Mouse (Mus musculus): ENCODE measurements around the gene Krtap17-1. TPM values are rescaled to one million over a fixed set of nuclear protein-coding genes. Genes with fewer than 3 reads are reported as not detected.

Krtap17-1 gene
- not detected for polyA plus RNA-seq (2017; shearing (Covaris generic))

GRCm38 (mm10) chr11:99993620-99994383 is at the start of gene Krtap17-1:
Krtap17-1 (minus strand) TSS chr11:99993994.

GRCm38 (mm10) chr11:100041454-100041853 is 47.7 kb upstream of the Krtap17-1 start, which contains the start of gene Krt34:
Krt34 (minus strand) TSS chr11:100041554.

GRCm38 (mm10) chr11:100029768-100030167 is 36.0 kb upstream of the Krtap17-1 start, which contains the start of gene Krt33b:
Krt33b (minus strand) TSS chr11:100029868.

GRCm38 (mm10) chr11:100016112-100016511 is 22.3 kb upstream of the Krtap17-1 start, which contains the start of gene Krt33a:
Krt33a (minus strand) TSS chr11:100016212.

GRCm38 (mm10) chr11:99986180-99986647 is 7.6 kb downstream of the Krtap17-1 start, which contains the start of gene Krtap16-1:
Krtap16-1 (minus strand) TSS chr11:99986597.

GRCm38 (mm10) chr11:99978953-99979352 is 14.8 kb downstream of the Krtap17-1 start, which contains the start of gene Krtap29-1:
Krtap29-1 (minus strand) TSS chr11:99979053.

GRCm38 (mm10) chr11:99948175-99948574 is 45.6 kb downstream of the Krtap17-1 start, which contains the start of gene Krtap9-5:
Krtap9-5 (plus strand) TSS chr11:99948475.

Other genes starting within 250 kb of the Krtap17-1 start
- gene Gm11595, start 221.1 kb downstream of the Krtap17-1 start, polyA plus RNA-seq (2017; shearing (Covaris generic)), result not detected
- not detected for gene Krtap4-8, start 213.3 kb downstream of the Krtap17-1 start, polyA plus RNA-seq (2017; shearing (Covaris generic))
- gene Krtap4-9, start 208.8 kb downstream of the Krtap17-1 start, polyA plus RNA-seq (2017; shearing (Covaris generic)), result not detected
- gene Gm11596, start 200.5 kb downstream of the Krtap17-1 start, polyA plus RNA-seq (2017; shearing (Covaris generic)), result not detected
- gene Gm11569, start 195.1 kb downstream of the Krtap17-1 start, polyA plus RNA-seq (2017; shearing (Covaris generic)), result not detected
- gene Gm11554, start 189.5 kb downstream of the Krtap17-1 start, polyA plus RNA-seq (2017; shearing (Covaris generic)), result not detected
- gene Krtap4-13, start 184.1 kb downstream of the Krtap17-1 start, polyA plus RNA-seq (2017; shearing (Covaris generic)), result not detected
- gene Gm11564, start 178.3 kb downstream of the Krtap17-1 start, polyA plus RNA-seq (2017; shearing (Covaris generic)), result not detected
- gene 2300003K06Rik, start 155.9 kb downstream of the Krtap17-1 start, polyA plus RNA-seq (2017; shearing (Covaris generic)), result not detected
- gene Krtap4-16, start 142.4 kb downstream of the Krtap17-1 start, polyA plus RNA-seq (2017; shearing (Covaris generic)), result not detected
- gene Gm11568, start 136.1 kb downstream of the Krtap17-1 start, polyA plus RNA-seq (2017; shearing (Covaris generic)), result not detected
- not detected for gene Gm11559, start 129.5 kb downstream of the Krtap17-1 start, polyA plus RNA-seq (2017; shearing (Covaris generic))
- not detected for gene Krtap9-1, start 120.6 kb downstream of the Krtap17-1 start, polyA plus RNA-seq (2017; shearing (Covaris generic))
- gene Gm11567, start 114.8 kb downstream of the Krtap17-1 start, polyA plus RNA-seq (2017; shearing (Covaris generic)), result not detected
- gene Krtap31-1, start 86.1 kb downstream of the Krtap17-1 start, polyA plus RNA-seq (2017; shearing (Covaris generic)), result not detected
- not detected for gene Gm11565, start 79.2 kb downstream of the Krtap17-1 start, polyA plus RNA-seq (2017; shearing (Covaris generic))
- gene Krtap31-2, start 57.7 kb downstream of the Krtap17-1 start, polyA plus RNA-seq (2017; shearing (Covaris generic)), result not detected
- gene Krtap9-5, start 45.5 kb downstream of the Krtap17-1 start, polyA plus RNA-seq (2017; shearing (Covaris generic)), result 0.60 TPM
- not detected for gene Krtap29-1, start 14.9 kb downstream of the Krtap17-1 start, polyA plus RNA-seq (2017; shearing (Covaris generic))
- gene Krtap16-1, start 7.4 kb downstream of the Krtap17-1 start, polyA plus RNA-seq (2017; shearing (Covaris generic)), result not detected
- not detected for gene Krt33a, start 22.2 kb upstream of the Krtap17-1 start, polyA plus RNA-seq (2017; shearing (Covaris generic))
- gene Krt33b, start 35.9 kb upstream of the Krtap17-1 start, polyA plus RNA-seq (2017; shearing (Covaris generic)), result not detected
- 0.32 TPM for gene Krt34, start 47.6 kb upstream of the Krtap17-1 start, polyA plus RNA-seq (2017; shearing (Covaris generic))
- not detected for gene Krt31, start 56.6 kb upstream of the Krtap17-1 start, polyA plus RNA-seq (2017; shearing (Covaris generic))
- not detected for gene Krt32, start 94.2 kb upstream of the Krtap17-1 start, polyA plus RNA-seq (2017; shearing (Covaris generic))
- gene Krt35, start 102.2 kb upstream of the Krtap17-1 start, polyA plus RNA-seq (2017; shearing (Covaris generic)), result not detected
- gene Krt36, start 111.6 kb upstream of the Krtap17-1 start, polyA plus RNA-seq (2017; shearing (Covaris generic)), result not detected
- gene Krt13, start 127.6 kb upstream of the Krtap17-1 start, polyA plus RNA-seq (2017; shearing (Covaris generic)), result not detected
- gene Krt15, start 141.9 kb upstream of the Krtap17-1 start, polyA plus RNA-seq (2017; shearing (Covaris generic)), result not detected
- 0.74 TPM for gene Krt19, start 154.7 kb upstream of the Krtap17-1 start, polyA plus RNA-seq (2017; shearing (Covaris generic))
- not detected for gene Krt9, start 199.3 kb upstream of the Krtap17-1 start, polyA plus RNA-seq (2017; shearing (Covaris generic))
- gene Krt14, start 213.6 kb upstream of the Krtap17-1 start, polyA plus RNA-seq (2017; shearing (Covaris generic)), result not detected